Mouse (Mus musculus) midbrain, embryonic 16.5 days (tissue): ENCODE results near the gene Pbxip1. TPM values are rescaled to one million over a fixed set of nuclear protein-coding genes. Genes with fewer than 3 reads are reported as not detected.

ENCODE experiments used
- ATAC-seq: fragments of 200-750 bp; cut with Nextera tagmentation; 2 replicates; pipeline ENCODE4 v1.8.0; 2017; ENCODE audit warnings: moderate TSS enrichment
- H3K27ac ChIP-seq: fragments of 300-500 bp; sonication (generic); 2 replicates; pipeline ENCODE4 v1.5.1; 2014; ENCODE audit warnings: mild to moderate bottlenecking, low read length, mixed read lengths
- H3K27me3 ChIP-seq: fragments of 300-500 bp; sonication (generic); 2 replicates; pipeline ENCODE4 v1.6.1; 2014; ENCODE audit warnings: low read depth, low read length, mixed read lengths; ENCODE audit not compliant: control insufficient read depth, insufficient read depth
- H3K36me3 ChIP-seq: fragments of 300-500 bp; sonication (generic); 2 replicates; pipeline ENCODE4 v1.6.1; 2014; ENCODE audit warnings: mild to moderate bottlenecking, low read length, moderate library complexity, mixed read lengths; ENCODE audit not compliant: control insufficient read depth, insufficient read depth
- H3K4me1 ChIP-seq: fragments of 300-500 bp; sonication (generic); 2 replicates; pipeline ENCODE4 v1.6.1; 2014; ENCODE audit warnings: mild to moderate bottlenecking, low read length, mixed read lengths; ENCODE audit not compliant: control insufficient read depth, insufficient read depth
- H3K4me2 ChIP-seq: fragments of 300-500 bp; sonication (generic); 2 replicates; pipeline ENCODE4 v1.6.1; 2014; ENCODE audit warnings: mild to moderate bottlenecking, low read length, mixed read lengths
- H3K4me3 ChIP-seq: fragments of 300-500 bp; sonication (generic); 2 replicates; pipeline ENCODE4 v1.5.1; 2014; ENCODE audit warnings: low read depth, mild to moderate bottlenecking, low read length, moderate library complexity, mixed read lengths
- H3K9ac ChIP-seq: fragments of 300-500 bp; sonication (generic); 2 replicates; pipeline ENCODE4 v1.6.1; 2014; ENCODE audit warnings: low read depth, low read length, mixed read lengths
- H3K9me3 ChIP-seq: fragments of 300-500 bp; sonication (generic); replicated peaks from 2 replicates; pipeline ENCODE4 v1.6.1; 2014; ENCODE audit warnings: mild to moderate bottlenecking, low read length, mixed read lengths; ENCODE audit not compliant: control insufficient read depth, poor library complexity, severe bottlenecking
- WGBS: fragments of 180-500 bp; shearing (Covaris S2); extraction: QIAGEN DNeasy Blood & Tissue Kit; methylation state at CpG from one replicate; pipeline ENCODE4 v1.1.7; 2014; 5-methylcytosine and 5-hydroxymethylcytosine counted together
- polyA plus RNA-seq: library from polyadenylated mRNA; unstranded; fragments of >200 nt; fragmentation: Nextera tagmentation; extraction: Ambion mirVana; gene quantifications from 2 replicates; pipeline ENCODE4 v1.2.1, GENCODE M21; 2015

Gene Pbxip1
- polyA plus RNA-seq, 1 experiment from 2014 or later: 18.5 TPM

GRCm38 (mm10) chr3:89458965-89459807 lies 22.7 kb downstream of the Pbxip1 start:
- Histone ChIP-seq H3K27ac (peak overlapping the region; percentile 95), H3K9me3 (no peaks in the 10 kb centered on the region), H3K27me3 (no peaks in the 10 kb centered on the region), H3K4me3 (peak overlapping the region; percentile 84), H3K4me2 (peak overlapping the region; percentile 71), H3K36me3 (no peaks in the 10 kb centered on the region), H3K4me1 (peaks cover 17% of the 10 kb centered on the region), H3K9ac (peak overlapping the region; percentile 91)
- 1% methylated on average over 33 of the region's 36 CpGs for WGBS
- peak; percentile 86 for ATAC-seq

DNA sequence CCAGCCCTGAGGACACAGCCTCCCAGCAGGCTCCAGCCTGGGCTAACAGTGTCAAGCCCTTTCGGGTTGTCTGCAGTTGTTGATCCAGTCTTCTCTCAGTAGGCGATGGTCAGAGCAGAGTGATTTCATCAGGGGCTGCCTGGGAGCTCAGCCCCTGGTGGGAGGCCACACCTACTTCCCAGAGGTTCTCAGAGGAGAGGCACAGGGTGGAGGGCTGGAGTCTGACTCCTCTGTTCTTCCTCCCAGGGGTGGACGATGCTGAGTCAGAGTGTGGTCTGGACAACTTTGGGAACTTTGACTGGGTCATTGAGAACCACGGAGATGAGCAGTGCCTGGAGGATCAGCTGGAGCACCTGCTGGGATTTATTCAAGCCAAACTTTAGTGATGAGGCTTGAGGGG lies 31.8 kb downstream of the Pbxip1 start:
- Histone ChIP-seq H3K9me3 (no peaks in the 10 kb centered on the region), H3K4me3 (no peak overlapping the region), H3K4me2 (no peak overlapping the region), H3K27ac (no peak overlapping the region), H3K27me3 (no peaks in the 10 kb centered on the region), H3K4me1 (no peaks in the 10 kb centered on the region), H3K36me3 (peaks cover 6% of the 10 kb centered on the region; the same call in 1 of the 2 replicates), H3K9ac (no peak overlapping the region)
- ATAC-seq: no peak
- WGBS: 57% methylated on average over 4 of the region's 4 CpGs

DNA sequence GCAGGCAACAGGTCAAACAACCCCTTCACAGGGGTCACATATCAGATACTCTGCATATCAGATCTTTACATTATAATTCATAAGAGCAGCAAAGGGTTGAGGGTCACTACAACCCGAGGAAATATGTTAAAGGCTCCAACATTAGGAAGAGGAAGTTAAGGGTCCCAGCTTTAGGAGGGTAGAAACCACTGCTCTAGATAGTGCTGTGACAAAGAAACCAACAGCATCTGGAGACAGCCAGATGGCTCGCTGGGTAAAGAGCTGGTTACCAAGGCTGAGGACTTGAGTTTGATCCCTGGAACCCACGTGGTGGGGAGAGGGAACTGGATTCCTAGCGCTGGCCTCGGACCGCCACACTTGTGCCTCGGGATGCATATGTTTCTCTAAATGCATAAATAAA lies 35.8 kb downstream of the Pbxip1 start:
- no peak for ATAC-seq
- H3K27me3 ChIP-seq: no peaks in the 10 kb centered on the region
- no peak overlapping the region for H3K27ac ChIP-seq
- no peaks in the 10 kb centered on the region for H3K4me1 ChIP-seq
- no peak overlapping the region for H3K9ac ChIP-seq
- no peaks in the 10 kb centered on the region for H3K9me3 ChIP-seq
- H3K4me3 ChIP-seq: no peak overlapping the region
- H3K4me2 ChIP-seq: no peak overlapping the region
- 87% methylated on average over 7 of the region's 7 CpGs for WGBS
- H3K36me3 ChIP-seq: peaks cover 6% of the 10 kb centered on the region; the same call in 1 of the 2 replicates

GRCm38 (mm10) chr3:89473838-89474237 lies 37.3 kb downstream of the Pbxip1 start:
- no peak for ATAC-seq
- no peaks in the 10 kb centered on the region for H3K4me1 ChIP-seq
- H3K27ac ChIP-seq: no peak overlapping the region
- no peak overlapping the region for H3K9ac ChIP-seq
- H3K9me3 ChIP-seq: no peaks in the 10 kb centered on the region
- no peak overlapping the region for H3K4me2 ChIP-seq
- H3K36me3 ChIP-seq: peaks cover 3% of the 10 kb centered on the region; the same call in 1 of the 2 replicates
- H3K4me3 ChIP-seq: no peak overlapping the region
- no peaks in the 10 kb centered on the region for H3K27me3 ChIP-seq
- 80% methylated on average over 6 of the region's 6 CpGs for WGBS

DNA sequence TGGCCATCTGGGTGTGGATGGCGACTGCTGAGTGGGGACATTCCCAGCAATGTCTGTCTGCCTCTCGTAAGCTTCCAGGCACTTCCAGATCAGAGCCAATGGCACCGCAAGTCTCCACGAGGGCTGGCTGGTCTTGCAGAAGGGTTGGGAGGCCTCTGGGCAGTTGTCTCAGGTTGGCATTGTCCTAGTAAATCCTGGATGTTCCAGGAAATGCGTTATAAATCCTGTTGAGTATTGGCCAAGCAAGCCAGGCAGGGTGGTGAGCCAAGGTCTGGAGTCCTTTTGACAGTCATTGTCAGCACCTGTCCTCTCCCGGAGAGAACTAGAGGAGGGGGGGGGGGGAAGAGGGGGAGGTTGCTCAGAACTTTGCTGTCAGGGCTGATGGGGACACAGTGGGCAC lies 42.5 kb downstream of the Pbxip1 start:
- H3K4me1 ChIP-seq: no peaks in the 10 kb centered on the region
- no peak for ATAC-seq
- H3K9ac ChIP-seq: no peak overlapping the region
- no peak overlapping the region for H3K27ac ChIP-seq
- no peak overlapping the region for H3K4me3 ChIP-seq
- H3K9me3 ChIP-seq: no peaks in the 10 kb centered on the region
- WGBS: 86% methylated on average over 6 of the region's 6 CpGs
- no peaks in the 10 kb centered on the region for H3K27me3 ChIP-seq
- no peak overlapping the region for H3K4me2 ChIP-seq
- H3K36me3 ChIP-seq: no peaks in the 10 kb centered on the region

DNA sequence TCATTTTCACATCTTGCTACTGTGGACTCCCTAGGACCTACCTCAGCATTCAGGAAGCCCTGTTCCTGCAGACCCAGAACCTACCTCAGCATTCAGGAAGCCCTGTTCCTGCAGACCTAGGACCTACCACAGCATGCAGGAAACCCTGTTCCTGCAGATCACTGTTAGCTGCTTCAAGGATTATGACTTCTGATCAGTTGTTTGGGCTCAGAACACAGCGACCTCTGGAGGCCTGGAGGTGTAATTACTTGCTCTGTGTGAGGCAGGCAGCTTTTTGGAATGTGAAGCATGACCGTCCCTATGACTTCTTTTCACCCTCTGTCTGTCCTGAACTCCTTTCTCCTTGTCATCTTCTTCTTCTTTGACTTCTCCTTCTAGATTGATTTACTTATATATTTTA lies 45.0 kb downstream of the Pbxip1 start:
- no peak overlapping the region for H3K9ac ChIP-seq
- H3K4me1 ChIP-seq: no peaks in the 10 kb centered on the region
- H3K4me3 ChIP-seq: no peak overlapping the region
- WGBS: 50% methylated on average over 2 of the region's 2 CpGs
- no peaks in the 10 kb centered on the region for H3K36me3 ChIP-seq
- H3K4me2 ChIP-seq: no peak overlapping the region
- H3K27ac ChIP-seq: no peak overlapping the region
- H3K27me3 ChIP-seq: no peaks in the 10 kb centered on the region; the same call in none of the 2 replicates
- ATAC-seq: no peak
- H3K9me3 ChIP-seq: no peaks in the 10 kb centered on the region

GRCm38 (mm10) chr3:89482249-89482648 lies 45.7 kb downstream of the Pbxip1 start:
- Histone ChIP-seq H3K4me3 (no peak overlapping the region), H3K27ac (no peak overlapping the region), H3K9ac (no peak overlapping the region), H3K4me1 (no peaks in the 10 kb centered on the region), H3K36me3 (no peaks in the 10 kb centered on the region), H3K9me3 (no peaks in the 10 kb centered on the region), H3K4me2 (no peak overlapping the region), H3K27me3 (no peaks in the 10 kb centered on the region; the same call in none of the 2 replicates)
- 98% methylated on average over 5 of the region's 5 CpGs for WGBS
- ATAC-seq: no peak

DNA sequence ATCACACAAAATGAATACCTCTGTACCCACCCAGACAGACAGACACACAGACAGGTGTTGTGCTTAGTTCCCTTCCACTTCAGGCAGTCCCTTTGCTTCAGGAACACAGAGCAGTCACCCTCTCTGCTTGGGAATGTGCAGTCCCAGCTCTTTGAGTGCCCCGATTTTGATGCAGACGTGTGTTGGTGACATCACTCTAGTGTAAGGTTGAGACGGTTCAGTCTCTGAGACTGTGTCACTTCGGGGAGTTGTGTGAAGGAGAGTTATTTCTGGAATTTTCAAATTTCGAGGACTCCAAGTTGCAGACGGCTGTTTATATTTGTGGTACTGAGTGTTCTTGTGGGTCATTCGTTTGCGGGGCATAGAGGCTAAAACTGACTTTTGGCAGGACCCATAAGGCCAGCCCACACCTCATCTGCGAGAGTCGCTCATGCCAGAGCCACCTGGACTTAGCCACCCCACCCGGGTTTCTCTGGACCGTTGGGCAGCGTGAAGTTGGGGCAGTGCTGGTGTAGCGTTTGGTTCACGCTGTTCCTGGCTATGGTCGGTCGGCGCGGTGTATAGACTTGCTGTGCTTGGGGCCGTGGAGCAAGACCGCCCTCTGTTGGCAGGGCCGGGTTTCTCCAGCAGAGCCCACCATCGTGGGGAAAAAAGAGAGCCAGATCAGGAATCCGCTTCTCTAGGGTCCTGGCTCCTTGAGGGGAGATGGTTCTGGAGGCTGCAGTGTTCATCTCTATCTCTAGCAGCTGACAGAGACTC lies 48.4 kb downstream of the Pbxip1 start:
- H3K9ac ChIP-seq: no peak overlapping the region
- no peaks in the 10 kb centered on the region for H3K36me3 ChIP-seq
- H3K27ac ChIP-seq: no peak overlapping the region
- no peak overlapping the region for H3K4me3 ChIP-seq
- H3K27me3 ChIP-seq: no peaks in the 10 kb centered on the region; the same call in none of the 2 replicates
- no peaks in the 10 kb centered on the region for H3K9me3 ChIP-seq
- no peaks in the 10 kb centered on the region for H3K4me1 ChIP-seq
- 0 out of 2 replicates have a peak, but pooled peaks have one; percentile 45 for ATAC-seq
- H3K4me2 ChIP-seq: no peak overlapping the region
- 25% methylated on average over 24 of the region's 24 CpGs for whole genome bisulfite sequencing

DNA sequence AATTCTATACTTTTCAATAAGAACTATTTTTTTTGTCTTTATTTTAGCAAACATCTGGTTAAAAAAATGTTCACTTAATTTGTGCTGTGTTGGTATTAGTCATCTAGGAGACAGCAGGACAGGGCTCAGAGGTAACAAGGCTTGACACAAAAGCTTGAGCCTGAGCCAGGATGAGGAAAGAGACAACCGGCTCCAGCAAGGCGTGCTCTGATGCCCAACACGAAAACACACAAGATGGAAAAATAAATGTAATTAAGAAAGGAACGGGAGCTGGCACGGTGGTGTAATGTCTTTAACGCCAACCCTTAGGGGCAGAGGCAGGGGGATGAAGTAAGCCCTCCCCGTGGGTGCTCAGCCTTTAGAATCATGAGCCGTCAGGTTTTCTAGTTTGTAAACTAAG lies 49.6 kb downstream of the Pbxip1 start:
- Histone ChIP-seq H3K36me3 (no peaks in the 10 kb centered on the region), H3K9ac (no peak overlapping the region), H3K4me2 (no peak overlapping the region), H3K4me1 (no peaks in the 10 kb centered on the region), H3K27me3 (no peaks in the 10 kb centered on the region; the same call in none of the 2 replicates), H3K9me3 (no peaks in the 10 kb centered on the region), H3K4me3 (no peak overlapping the region), H3K27ac (no peak overlapping the region)
- WGBS: 82% methylated on average over 8 of the region's 8 CpGs
- ATAC-seq: no peak
